Mouse (Mus musculus): ENCODE measurements around the gene Hoxd9. TPM values are rescaled to one million over a fixed set of nuclear protein-coding genes. Genes with fewer than 3 reads are reported as not detected.

Hoxd9 gene
- polyA plus RNA-seq, 1 experiment from 2014 or later: 42.7 TPM

- WGBS: 2% methylated on average over 34 of the region's 34 CpGs
- H3K9me3 ChIP-seq: no peaks in the 10 kb centered on the region
- ATAC-seq (ENCODE audit: low read depth): no peak
- peak overlapping the region; percentile 67 for H3K4me2 ChIP-seq
- peaks cover 59% of the 10 kb centered on the region for H3K4me1 ChIP-seq (replicated peaks)
- H3K9ac ChIP-seq: peak overlapping the region; percentile 96
- peaks cover 83% of the 10 kb centered on the region for H3K27me3 ChIP-seq
- no peaks in the 10 kb centered on the region for H3K36me3 ChIP-seq
- peak overlapping the region; percentile 95 for H3K27ac ChIP-seq (replicated peaks)
- H3K4me3 ChIP-seq: peak overlapping the region; percentile 61
Observed at GRCm38 (mm10) chr2:74696442-74697335, 838 bp upstream of the Hoxd9 start.

GRCm38 (mm10) chr2:74698201-74699052 lies 900 bp downstream of the Hoxd9 start:
- Histone ChIP-seq H3K27ac (replicated peaks) (peak overlapping the region; percentile 95), H3K4me3 (peak overlapping the region; percentile 61), H3K4me2 (peak overlapping the region; percentile 67), H3K9me3 (no peaks in the 10 kb centered on the region), H3K4me1 (replicated peaks) (peaks cover 49% of the 10 kb centered on the region), H3K9ac (peak overlapping the region; percentile 96), H3K36me3 (no peaks in the 10 kb centered on the region), H3K27me3 (peaks cover 66% of the 10 kb centered on the region)
- peak; percentile 30 for ATAC-seq (ENCODE audit: low read depth)
- under 1% methylated on average over 81 of the region's 86 CpGs for WGBS

- Histone ChIP-seq H3K27ac (replicated peaks) (peak overlapping the region; percentile 95), H3K4me3 (peak overlapping the region; percentile 61), H3K9me3 (no peaks in the 10 kb centered on the region), H3K27me3 (peaks cover 60% of the 10 kb centered on the region), H3K9ac (peak overlapping the region; percentile 96), H3K36me3 (no peaks in the 10 kb centered on the region), H3K4me1 (replicated peaks) (peaks cover 56% of the 10 kb centered on the region), H3K4me2 (peak overlapping the region; percentile 67)
- under 1% methylated on average over 17 of the region's 17 CpGs for WGBS
- 0 out of 2 replicates have a peak, but pooled peaks have one; percentile 20 for ATAC-seq (ENCODE audit: low read depth)
Observed at GRCm38 (mm10) chr2:74699053-74699430, 1.5 kb downstream of the Hoxd9 start.

GRCm38 (mm10) chr2:74699664-74700545 lies 2.4 kb downstream of the Hoxd9 start:
- 6% methylated on average over 23 of the region's 23 CpGs for WGBS
- peak overlapping the region; percentile 95 for H3K27ac ChIP-seq (replicated peaks)
- H3K36me3 ChIP-seq: no peaks in the 10 kb centered on the region
- H3K9ac ChIP-seq: peak overlapping the region; percentile 96
- H3K9me3 ChIP-seq: no peaks in the 10 kb centered on the region
- peaks cover 52% of the 10 kb centered on the region for H3K27me3 ChIP-seq
- H3K4me3 ChIP-seq: peak overlapping the region; percentile 61
- peaks cover 61% of the 10 kb centered on the region for H3K4me1 ChIP-seq (replicated peaks)
- ATAC-seq (ENCODE audit: low read depth): no peak
- H3K4me2 ChIP-seq: peak overlapping the region; percentile 67

- peak overlapping the region; percentile 95 for H3K27ac ChIP-seq (replicated peaks)
- peak overlapping the region; percentile 61 for H3K4me3 ChIP-seq
- ATAC-seq (ENCODE audit: low read depth): no peak
- H3K4me2 ChIP-seq: peak overlapping the region; percentile 67
- WGBS: 9% methylated on average over 22 of the region's 22 CpGs
- H3K4me1 ChIP-seq (replicated peaks): peaks cover 61% of the 10 kb centered on the region
- no peaks in the 10 kb centered on the region for H3K9me3 ChIP-seq
- peak overlapping the region; percentile 96 for H3K9ac ChIP-seq
- H3K27me3 ChIP-seq: peaks cover 44% of the 10 kb centered on the region
- no peaks in the 10 kb centered on the region for H3K36me3 ChIP-seq
Observed at GRCm38 (mm10) chr2:74700546-74701112, 3.1 kb downstream of the Hoxd9 start.

GRCm38 (mm10) chr2:74701949-74702819 lies 4.7 kb downstream of the Hoxd9 start:
- Histone ChIP-seq H3K9ac (peak overlapping the region; percentile 100), H3K9me3 (no peaks in the 10 kb centered on the region), H3K27me3 (peaks cover 29% of the 10 kb centered on the region), H3K27ac (replicated peaks) (peak overlapping the region; percentile 71), H3K4me1 (replicated peaks) (peaks cover 57% of the 10 kb centered on the region), H3K4me2 (peak overlapping the region; percentile 69), H3K36me3 (no peaks in the 10 kb centered on the region), H3K4me3 (peak overlapping the region; percentile 20)
- no peak for ATAC-seq (ENCODE audit: low read depth)
- 12% methylated on average over 17 of the region's 17 CpGs for WGBS

- Histone ChIP-seq H3K4me2 (peak overlapping the region; percentile 69), H3K4me1 (replicated peaks) (peaks cover 59% of the 10 kb centered on the region), H3K27me3 (peaks cover 23% of the 10 kb centered on the region), H3K36me3 (no peaks in the 10 kb centered on the region), H3K9ac (peak overlapping the region; percentile 100), H3K9me3 (no peaks in the 10 kb centered on the region), H3K4me3 (peak overlapping the region; percentile 10; the same call in 1 of the 2 replicates), H3K27ac (replicated peaks) (peak overlapping the region; percentile 100; the same call in 1 of the 2 replicates)
- no peak for ATAC-seq (ENCODE audit: low read depth)
- WGBS: 27% methylated on average over 6 of the region's 6 CpGs
Observed at GRCm38 (mm10) chr2:74702820-74703219, 5.3 kb downstream of the Hoxd9 start.

GRCm38 (mm10) chr2:74703317-74703716 lies 5.8 kb downstream of the Hoxd9 start:
- Histone ChIP-seq H3K27ac (replicated peaks) (peak overlapping the region; percentile 100), H3K4me3 (peak overlapping the region; percentile 81), H3K4me2 (peak overlapping the region; percentile 69), H3K36me3 (no peaks in the 10 kb centered on the region), H3K4me1 (replicated peaks) (peaks cover 58% of the 10 kb centered on the region), H3K27me3 (peaks cover 23% of the 10 kb centered on the region), H3K9ac (peak overlapping the region; percentile 100), H3K9me3 (no peaks in the 10 kb centered on the region)
- 15% methylated on average over 10 of the region's 10 CpGs for WGBS
- no peak for ATAC-seq (ENCODE audit: low read depth)

GRCm38 (mm10) chr2:74703720-74704392 lies 6.3 kb downstream of the Hoxd9 start:
- Histone ChIP-seq H3K9me3 (no peaks in the 10 kb centered on the region), H3K27me3 (peaks cover 23% of the 10 kb centered on the region), H3K4me2 (peak overlapping the region; percentile 69), H3K9ac (peak overlapping the region; percentile 100), H3K36me3 (no peaks in the 10 kb centered on the region), H3K4me3 (peak overlapping the region; percentile 81), H3K27ac (replicated peaks) (peak overlapping the region; percentile 100), H3K4me1 (replicated peaks) (peaks cover 59% of the 10 kb centered on the region)
- 4% methylated on average over 26 of the region's 26 CpGs for WGBS
- ATAC-seq (ENCODE audit: low read depth): 0 out of 2 replicates have a peak, but pooled peaks have one; percentile 6

Data from neural tube, embryonic 13.5 days (tissue).